Mouse (Mus musculus): ENCODE measurements at regions not wholly inside any gene's neighbourhood (a gene's known extent, or its start where the extent isn't known, plus 50 kb on each side); places are given as distances from the start of the nearest gene placed in this dataset.

- no peak for DNase-seq (ENCODE audit: low spot score in 2 of 2)
These were observed 288.5 kb upstream of the BC052040 start for GRCm38 (mm10) chr2:115293020-115293419.

GRCm38 (mm10) chr2:115297463-115297862 is 284.1 kb upstream of the BC052040 start:
- DNase-seq (ENCODE audit: low spot score in 2 of 2), result no peak

- no peak for DNase-seq (ENCODE audit: low spot score in 2 of 2)
These were observed 274.3 kb upstream of the BC052040 start for GRCm38 (mm10) chr2:115307248-115307647.

GRCm38 (mm10) chr2:115309856-115310631 is 271.5 kb upstream of the BC052040 start:
- DNase-seq (ENCODE audit: low spot score in 2 of 2), result no peak

- no peak for DNase-seq (ENCODE audit: low spot score in 2 of 2)
These were observed 263.0 kb upstream of the BC052040 start for GRCm38 (mm10) chr2:115318551-115318950.

- DNase-seq (ENCODE audit: low spot score in 2 of 2), result no peak
These were observed 258.9 kb upstream of the BC052040 start for GRCm38 (mm10) chr2:115322582-115322981.

- DNase-seq (ENCODE audit: low spot score in 2 of 2), result no peak
These were observed 255.0 kb upstream of the BC052040 start for GRCm38 (mm10) chr2:115326526-115326925.

GRCm38 (mm10) chr2:115338178-115338577 is 243.3 kb upstream of the BC052040 start:
- no peak for DNase-seq (ENCODE audit: low spot score in 2 of 2)

GRCm38 (mm10) chr2:115339034-115339433 is 242.5 kb upstream of the BC052040 start:
- no peak for DNase-seq (ENCODE audit: low spot score in 2 of 2)

GRCm38 (mm10) chr2:115342360-115342759 is 239.2 kb upstream of the BC052040 start:
- no peak for DNase-seq (ENCODE audit: low spot score in 2 of 2)

GRCm38 (mm10) chr2:115346551-115346950 is 235.0 kb upstream of the BC052040 start:
- no peak for DNase-seq (ENCODE audit: low spot score in 2 of 2)

GRCm38 (mm10) chr2:115348263-115348662 is 233.3 kb upstream of the BC052040 start:
- no peak for DNase-seq (ENCODE audit: low spot score in 2 of 2)

GRCm38 (mm10) chr2:115371072-115371471 is 210.4 kb upstream of the BC052040 start:
- no peak for DNase-seq (ENCODE audit: low spot score in 2 of 2)

GRCm38 (mm10) chr2:115375336-115375735 is 206.2 kb upstream of the BC052040 start:
- no peak for DNase-seq (ENCODE audit: low spot score in 2 of 2)

GRCm38 (mm10) chr2:115384414-115385180 is 196.9 kb upstream of the BC052040 start:
- DNase-seq (ENCODE audit: low spot score in 2 of 2), result no peak

GRCm38 (mm10) chr2:115385207-115386168 is 196.0 kb upstream of the BC052040 start:
- DNase-seq (ENCODE audit: low spot score in 2 of 2), result peak in 1 of 2 experiments; percentile 23

GRCm38 (mm10) chr2:115391575-115391974 is 189.9 kb upstream of the BC052040 start:
- no peak for DNase-seq (ENCODE audit: low spot score in 2 of 2)

- no peak for DNase-seq (ENCODE audit: low spot score in 2 of 2)
These were observed 189.3 kb upstream of the BC052040 start for GRCm38 (mm10) chr2:115392082-115392762.

GRCm38 (mm10) chr2:115394091-115394490 is 187.4 kb upstream of the BC052040 start:
- no peak for DNase-seq (ENCODE audit: low spot score in 2 of 2)

GRCm38 (mm10) chr2:115398550-115398949 is 183.0 kb upstream of the BC052040 start:
- DNase-seq (ENCODE audit: low spot score in 2 of 2), result no peak
